Mouse (Mus musculus) T-helper 1 cell (primary cell): ENCODE data around the gene Prmt2.

Experiments used
- in situ Hi-C: fragments of 300-600 bp; cut with MboI, MseI; formaldehyde crosslinking; loops from one replicate; pipeline ENCODE4 v1.15.1; 2025; ENCODE audit warnings: high pct_unique_total_duplicates

Gene Prmt2

DNA sequence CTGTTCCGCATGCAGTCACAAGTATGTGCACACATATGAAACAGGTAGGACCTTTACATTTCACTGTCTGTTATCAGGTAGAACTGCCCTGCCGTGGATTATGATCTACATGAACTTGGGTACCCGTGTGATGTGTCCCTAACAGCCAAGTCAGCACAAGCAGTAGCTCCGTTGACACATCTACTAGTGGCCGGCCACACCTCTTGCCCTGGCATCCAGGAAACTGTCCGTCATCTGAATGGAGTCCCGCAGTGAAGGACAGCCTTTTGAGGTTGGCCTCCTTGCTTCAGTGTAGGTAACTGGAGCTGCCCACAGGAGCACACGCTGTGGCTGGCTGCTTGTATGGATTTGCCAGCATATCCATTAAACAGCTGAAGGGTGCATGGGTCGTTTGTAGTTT, 19.4 kb downstream of the Prmt2 start:
- in situ Hi-C loops: no loop called here

- in situ Hi-C loops: no loop called here
Measured at GRCm38 (mm10) chr10:76217056-76217455, 20.6 kb downstream of the Prmt2 start.

DNA sequence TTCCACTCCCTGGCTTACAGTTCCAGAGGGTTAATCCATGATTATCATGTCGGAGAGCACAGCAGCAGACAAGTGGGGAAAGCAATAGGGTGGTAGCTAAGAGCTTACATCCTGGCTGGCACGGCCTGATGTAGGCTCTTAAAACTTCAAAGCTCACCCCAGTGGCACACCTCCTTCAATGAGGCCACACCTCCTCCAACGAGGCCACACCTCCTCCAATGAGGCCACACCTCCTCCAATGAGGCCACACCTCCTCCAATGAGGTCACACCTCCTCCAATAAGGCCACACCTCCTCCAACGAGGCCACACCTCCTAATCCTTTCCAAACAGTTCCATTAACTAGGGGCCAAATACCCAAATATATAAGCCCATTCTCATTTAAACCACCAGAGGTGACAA, 23.5 kb downstream of the Prmt2 start:
- in situ Hi-C loops: no loop called here

DNA sequence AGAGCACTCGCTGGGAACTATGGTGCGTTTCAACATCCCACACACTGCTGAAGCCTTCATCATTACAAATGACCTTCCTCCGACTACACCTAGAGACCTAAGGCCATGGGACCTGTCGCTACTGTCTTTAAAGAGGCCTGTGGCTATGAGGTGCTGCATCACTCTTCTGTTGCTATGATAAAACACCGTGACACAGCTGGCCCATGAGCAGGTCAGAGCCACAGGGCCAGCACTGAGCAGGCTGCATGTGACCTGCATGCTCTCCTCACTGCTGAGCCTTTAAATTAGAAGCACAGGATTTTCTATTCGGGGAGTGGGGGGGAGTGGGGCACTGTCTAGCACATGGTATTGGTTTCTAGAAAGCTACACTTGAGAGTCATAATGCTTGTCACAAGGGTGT, 25.5 kb downstream of the Prmt2 start:
- in situ Hi-C loops: no loop called here

- in situ Hi-C loops: no loop called here
Measured at GRCm38 (mm10) chr10:76210806-76211205, 26.9 kb downstream of the Prmt2 start.

GRCm38 (mm10) chr10:76209241-76209640, 28.4 kb downstream of the Prmt2 start:
- in situ Hi-C loops: no loop called here

GRCm38 (mm10) chr10:76207262-76207796, 30.3 kb downstream of the Prmt2 start:
- in situ Hi-C loops: no loop called here

DNA sequence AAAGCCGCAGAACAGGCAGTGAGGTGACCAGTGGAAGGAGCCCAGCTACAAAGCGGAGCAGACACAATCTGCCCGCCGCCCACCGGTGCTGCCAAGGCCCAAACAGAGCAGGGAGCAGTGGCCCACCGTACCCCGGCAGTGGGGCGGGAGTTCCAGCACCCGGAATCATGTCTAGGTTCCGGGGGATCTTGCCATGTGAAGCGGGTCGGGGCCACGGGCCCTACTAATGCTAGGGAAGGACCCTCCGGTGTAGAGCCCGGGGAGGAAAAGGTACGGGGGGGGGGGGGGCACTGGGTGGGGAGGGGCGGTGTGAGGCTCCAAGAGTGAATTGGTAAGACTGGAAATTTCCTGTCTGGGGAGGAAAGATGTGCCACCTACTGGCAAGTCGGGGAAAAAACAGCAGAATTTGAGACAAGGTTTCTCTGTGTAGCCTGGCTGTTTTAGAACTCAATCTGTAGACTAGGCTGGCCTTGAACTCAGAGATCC, 33.8 kb downstream of the Prmt2 start:
- in situ Hi-C loops: no loop called here

GRCm38 (mm10) chr10:76201978-76202377, 35.7 kb downstream of the Prmt2 start:
- in situ Hi-C loops: no loop called here

DNA sequence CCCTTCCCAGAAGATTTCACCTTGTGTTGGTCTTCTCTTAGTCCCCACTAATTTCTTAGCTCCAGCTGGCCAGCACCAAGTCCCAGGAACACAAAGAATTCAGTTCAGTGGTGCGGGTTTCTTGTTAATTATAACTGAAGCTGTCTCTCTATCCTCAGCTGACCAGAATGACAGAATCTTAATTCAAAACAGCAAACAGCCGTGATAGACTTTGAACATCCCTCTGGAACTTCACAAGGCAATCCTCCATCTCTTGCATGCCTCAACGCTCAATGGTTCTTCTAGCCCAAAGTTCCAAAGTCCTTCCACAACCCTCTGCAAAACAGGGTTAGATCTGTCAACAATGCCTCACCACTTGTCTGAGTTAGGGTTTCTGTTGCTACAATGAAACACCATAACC, 36.2 kb downstream of the Prmt2 start:
- in situ Hi-C loops: no loop called here

DNA sequence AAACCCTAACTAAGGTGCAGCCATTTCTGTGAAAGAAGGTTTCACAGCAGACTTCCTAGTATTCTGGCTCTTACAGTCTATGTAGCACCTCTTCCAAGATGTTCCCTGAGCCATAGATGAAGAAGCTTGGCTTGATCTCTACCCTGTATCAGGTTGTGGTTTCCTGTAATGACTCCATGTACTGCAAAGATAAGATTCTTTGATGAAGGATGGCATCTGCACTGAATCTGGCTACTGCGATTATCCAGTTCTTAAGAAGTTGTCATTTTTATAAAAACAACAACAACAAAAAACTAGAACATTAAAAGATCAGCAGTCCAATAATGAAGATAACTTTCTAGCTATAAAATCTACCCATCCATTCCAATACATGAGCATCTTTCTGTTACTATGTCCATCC, 49.7 kb downstream of the Prmt2 start:
- in situ Hi-C loops: no loop called here

- in situ Hi-C loops: no loop called here
Measured at GRCm38 (mm10) chr10:76185216-76185615, 52.4 kb downstream of the Prmt2 start.

DNA sequence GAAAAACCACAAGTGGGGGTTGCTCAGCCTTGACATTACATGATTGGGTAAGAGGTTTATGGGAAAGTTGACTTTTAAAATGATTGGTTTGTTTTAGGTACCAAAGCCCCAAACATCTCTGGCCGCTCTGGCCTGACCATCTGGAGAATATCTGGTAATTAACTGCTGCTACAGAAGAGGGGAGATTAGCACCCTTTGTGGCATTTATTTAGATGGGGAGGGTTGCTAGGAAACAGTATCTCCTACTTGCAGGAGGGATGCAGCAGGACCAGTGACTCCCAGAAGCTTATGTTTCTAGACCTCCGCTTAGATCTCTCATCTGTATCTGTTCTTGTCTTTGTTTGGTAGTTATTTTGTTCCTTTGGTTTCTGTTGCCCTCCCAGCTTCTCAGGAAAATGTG, 62.8 kb downstream of the Prmt2 start:
- in situ Hi-C loops: no loop called here

- in situ Hi-C loops: no loop called here
Measured at GRCm38 (mm10) chr10:76158009-76158408, 79.7 kb downstream of the Prmt2 start.

DNA sequence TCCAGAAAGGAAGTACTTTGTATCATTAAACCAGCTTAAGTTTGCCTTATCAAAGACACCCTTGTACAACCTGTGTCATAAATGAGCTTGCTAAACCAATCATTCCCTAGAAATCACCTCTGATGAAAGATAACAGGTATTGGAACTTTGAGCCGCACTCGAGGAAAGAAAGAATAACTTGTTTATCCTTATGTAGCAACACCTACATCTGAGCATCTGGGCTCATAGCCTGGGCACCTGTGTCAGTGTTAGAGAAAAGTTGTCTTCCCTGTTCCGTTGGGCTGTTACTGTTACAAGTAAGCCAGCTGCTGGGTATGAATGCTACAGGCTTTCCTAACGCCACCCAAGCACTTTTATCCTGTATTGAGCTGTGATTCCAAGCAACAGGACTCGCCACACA, 80.1 kb downstream of the Prmt2 start:
- in situ Hi-C loops: no loop called here
